Comparison of ENCODE assay signal across 15 mouse cellular contexts in genomic region chr12:117314987-117315386, GRCm38 (mm10).
DNase-seq lines count a peak whose midpoint lies in the region; ATAC-seq and TF ChIP-seq lines count a peak whose summit lies in the region.
"Had no signal": no experiment of that assay in that cellular context is flagged by ENCODE, and none has a peak within 500 bp of the region (broad histone marks: within the 10 kb centered on the region; RNA-seq: fewer than 3 reads in every experiment).

No protein-coding gene starts in this region.

- peak; percentile 59; the same call in 1 of the 2 replicates for ATAC-seq in limb, embryonic 13.5 days (ENCODE audit: low FRiP score, low read depth)
- ATAC-seq in forebrain, postnatal 0 days = peak; percentile 74
- ATAC-seq: intestine, postnatal 0 days had no signal

- 55% methylated on average over 2 of the region's 2 CpGs for WGBS in limb, embryonic 13.5 days
- WGBS in limb, embryonic 10.5 days = 80% methylated on average over 2 of the region's 2 CpGs
- 22% methylated on average over 2 of the region's 2 CpGs for WGBS in forebrain, postnatal 0 days
- WGBS in midbrain, embryonic 10.5 days = 55% methylated on average over 2 of the region's 2 CpGs

- no peaks in the 10 kb centered on the region for H3K36me3 ChIP-seq in limb, embryonic 13.5 days
- H3K36me3 ChIP-seq in limb, embryonic 10.5 days = no peaks in the 10 kb centered on the region
- H3K36me3 ChIP-seq in forebrain, postnatal 0 days (ENCODE audit: insufficient read depth) = no peaks in the 10 kb centered on the region
- H3K36me3 ChIP-seq in midbrain, embryonic 10.5 days = no peaks in the 10 kb centered on the region

- H3K27ac ChIP-seq in limb, embryonic 13.5 days = no peak overlapping the region
- H3K27ac ChIP-seq in limb, embryonic 10.5 days = no peak overlapping the region
- no peak overlapping the region for H3K27ac ChIP-seq in forebrain, postnatal 0 days (ENCODE audit: low read depth, low read length)
- peak overlapping the region; percentile 35 for H3K27ac ChIP-seq in midbrain, embryonic 10.5 days (replicated peaks)

- no peak for DNase-seq in limb, embryonic 10.5 days (ENCODE audit: low spot score)
- no peak for DNase-seq in forebrain, postnatal 0 days
- DNase-seq in midbrain, embryonic 10.5 days (ENCODE audit: low spot score) = no peak
- peak; percentile 35 for DNase-seq in retina, embryonic 14.5 days (ENCODE audit: low spot score)
- no peak for DNase-seq in thymus, postnatal 25 days
- no peak for DNase-seq in testis, postnatal 14 days (ENCODE audit: low spot score)
- DNase-seq in c-Kit-positive CD71-positive TER-119-positive erythroid progenitor cells, embryonic 14.5 days (ENCODE audit: low spot score) = no peak
- DNase-seq: adrenal gland, adult 8-10 months; cerebellum, postnatal 36 days; heart, postnatal 14 days; kidney, postnatal 4 days; lung, postnatal 10 days had no signal

- peaks cover 5% of the 10 kb centered on the region; the same call in 1 of the 2 replicates for H3K4me1 ChIP-seq in limb, embryonic 13.5 days
- no peaks in the 10 kb centered on the region for H3K4me1 ChIP-seq in limb, embryonic 10.5 days
- no peaks in the 10 kb centered on the region for H3K4me1 ChIP-seq in forebrain, postnatal 0 days (ENCODE audit: insufficient read depth)
- peaks cover 9% of the 10 kb centered on the region for H3K4me1 ChIP-seq in midbrain, embryonic 10.5 days

- H3K4me2 ChIP-seq in limb, embryonic 13.5 days (replicated peaks) = no peak overlapping the region
- no peak overlapping the region for H3K4me2 ChIP-seq in forebrain, postnatal 0 days (ENCODE audit: low read depth)
- H3K4me2 ChIP-seq: liver, embryonic 11.5 days had no signal

- no peak for TF ChIP-seq CTCF in forebrain, postnatal 0 days (IDR thresholded peaks at IDR 0.05; ENCODE audit: low read depth)

- no peak overlapping the region for H3K4me3 ChIP-seq in limb, embryonic 13.5 days
- no peak overlapping the region for H3K4me3 ChIP-seq in limb, embryonic 10.5 days
- no peak overlapping the region for H3K4me3 ChIP-seq in forebrain, postnatal 0 days (ENCODE audit: low read depth, low read length)
- no peak overlapping the region for H3K4me3 ChIP-seq in midbrain, embryonic 10.5 days

- H3K9ac ChIP-seq in limb, embryonic 13.5 days = no peak overlapping the region
- no peak overlapping the region for H3K9ac ChIP-seq in forebrain, postnatal 0 days

- H3K9me3 ChIP-seq in limb, embryonic 13.5 days = peaks cover 7% of the 10 kb centered on the region; the same call in 1 of the 2 replicates
- no peaks in the 10 kb centered on the region for H3K9me3 ChIP-seq in limb, embryonic 10.5 days (replicated peaks)
- H3K9me3 ChIP-seq in forebrain, postnatal 0 days (ENCODE audit: low read length) = peaks cover 3% of the 10 kb centered on the region; the same call in 1 of the 2 replicates
- peaks cover 8% of the 10 kb centered on the region; the same call in 1 of the 2 replicates for H3K9me3 ChIP-seq in midbrain, embryonic 10.5 days (replicated peaks)

- no peaks in the 10 kb centered on the region for H3K27me3 ChIP-seq in limb, embryonic 13.5 days
- H3K27me3 ChIP-seq in limb, embryonic 10.5 days (ENCODE audit: low read depth, poor library complexity, severe bottlenecking) = no peaks in the 10 kb centered on the region
- no peaks in the 10 kb centered on the region for H3K27me3 ChIP-seq in forebrain, postnatal 0 days (ENCODE audit: insufficient read depth, low read length)
- no peaks in the 10 kb centered on the region for H3K27me3 ChIP-seq in midbrain, embryonic 10.5 days (ENCODE audit: low read depth, poor library complexity, severe bottlenecking)
